Mouse (Mus musculus): ENCODE results near the gene Fabp3. TPM values are rescaled to one million over a fixed set of nuclear protein-coding genes. Genes with fewer than 3 reads are reported as not detected.

Fabp3 gene
- total and polyA plus RNA-seq, 3 experiments, result 0.60 TPM; not detected in 2

GRCm38 (mm10) chr4:130323607-130324006 lies 15.2 kb downstream of the Fabp3 start:
- Histone ChIP-seq H3K27ac (ENCODE audit: control insufficient read depth, low read depth, low read length) (peak overlapping the region; percentile 35; the same call in 1 of the 2 replicates), H3K36me3 (ENCODE audit: control insufficient read depth in 1 of 2, insufficient read depth in 2 of 2, low read length in 2 of 2) (peaks cover 3 to 13% of the 10 kb centered on the region in 2 experiments)
- no peak for TF ChIP-seq ZMIZ1 (IDR thresholded peaks at IDR 0.05; ENCODE audit: low read depth, low read length)
- no peak for TF ChIP-seq USF2 (IDR thresholded peaks at IDR 0.05; ENCODE audit: borderline replicate concordance in 1 of 2, insufficient read depth in 1 of 2, low read depth in 1 of 2, low read length in 2 of 2)
- TF ChIP-seq E2F4 (IDR thresholded peaks at IDR 0.05; ENCODE audit: borderline replicate concordance, low read depth, low read length), result no peak
- no peak for TF ChIP-seq MYC (IDR thresholded peaks at IDR 0.05; ENCODE audit: low read depth, low read length)
- no peak for TF ChIP-seq CHD2 (IDR thresholded peaks at IDR 0.05; ENCODE audit: low read length)
- no peak for TF ChIP-seq EP300 (IDR thresholded peaks at IDR 0.05; ENCODE audit: low read depth in 1 of 2, low read length in 2 of 2)
- TF ChIP-seq MAFK (IDR thresholded peaks at IDR 0.05; ENCODE audit: borderline replicate concordance, low read depth, low read length), result no peak
- no peak for TF ChIP-seq TBP (IDR thresholded peaks at IDR 0.05; ENCODE audit: low read depth, low read length)
- no peak for TF ChIP-seq TCF12 (IDR thresholded peaks at IDR 0.05; ENCODE audit: low read depth, low read length)
- no peak for TF ChIP-seq CHD1 (IDR thresholded peaks at IDR 0.05; ENCODE audit: low read depth, low read length)

DNA sequence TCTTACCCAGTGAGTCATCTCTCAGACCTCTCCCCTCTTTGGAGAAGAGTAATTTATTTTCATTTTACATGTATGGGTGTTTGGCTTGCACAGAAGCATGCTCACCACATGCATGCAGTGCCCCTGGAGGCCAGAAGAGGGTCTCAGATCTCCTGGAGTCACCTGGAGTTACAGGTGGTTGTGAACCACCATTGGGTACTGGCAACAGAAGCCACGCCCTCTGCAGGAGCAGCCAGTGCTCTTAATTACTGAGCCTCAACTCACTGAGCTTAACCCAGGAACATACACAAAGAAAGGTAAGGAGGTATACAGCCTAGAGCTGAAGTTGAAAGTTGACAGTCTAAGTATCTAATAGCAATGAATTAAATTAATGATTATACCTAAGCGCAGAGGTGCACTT lies 17.1 kb downstream of the Fabp3 start:
- H3K36me3 ChIP-seq (ENCODE audit: control insufficient read depth in 1 of 2, insufficient read depth in 2 of 2, low read length in 2 of 2), result peaks cover 3 to 13% of the 10 kb centered on the region in 2 experiments

More at GRCm38 (mm10) chr4:130323607-130324006, 15.2 kb downstream of the Fabp3 start:
- Histone ChIP-seq H3K27me3 (ENCODE audit: control insufficient read depth in 1 of 2, insufficient read depth in 2 of 2, low read length in 2 of 2) (no peaks in the 10 kb centered on the region), H3K9ac (ENCODE audit: control insufficient read depth, low read depth, low read length, poor library complexity, severe bottlenecking) (no peak overlapping the region), H3K79me2 (ENCODE audit: control insufficient read depth, insufficient read depth, low read length, poor library complexity) (no peaks in the 10 kb centered on the region), H3K4me1 (ENCODE audit: control insufficient read depth in 1 of 2, insufficient read depth in 2 of 2, low read length in 2 of 2) (peaks cover 7 to 13% of the 10 kb centered on the region in 2 experiments), H3K4me3 (ENCODE audit: control insufficient read depth in 1 of 2, insufficient read depth in 1 of 2, low read depth in 2 of 2, low read length in 2 of 2) (no peak overlapping the region), H3K9me3 (replicated peaks; ENCODE audit: insufficient read depth, low read length) (no peaks in the 10 kb centered on the region)
- DNase-seq (ENCODE audit: low read depth, low spot score), result no peak

GRCm38 (mm10) chr4:130327366-130327765 lies 19.0 kb downstream of the Fabp3 start:
- Histone ChIP-seq H3K9me3 (replicated peaks; ENCODE audit: insufficient read depth, low read length) (no peaks in the 10 kb centered on the region), H3K4me1 (ENCODE audit: control insufficient read depth in 1 of 2, insufficient read depth in 2 of 2, low read length in 2 of 2) (peaks cover 7 to 13% of the 10 kb centered on the region in 2 experiments), H3K27ac (ENCODE audit: control insufficient read depth, low read depth, low read length) (no peak overlapping the region), H3K9ac (ENCODE audit: control insufficient read depth, low read depth, low read length, poor library complexity, severe bottlenecking) (no peak overlapping the region), H3K36me3 (ENCODE audit: control insufficient read depth in 1 of 2, insufficient read depth in 2 of 2, low read length in 2 of 2) (peaks cover under 1 to 11% of the 10 kb centered on the region in 2 experiments), H3K79me2 (ENCODE audit: control insufficient read depth, insufficient read depth, low read length, poor library complexity) (no peaks in the 10 kb centered on the region), H3K4me3 (ENCODE audit: control insufficient read depth in 1 of 2, insufficient read depth in 1 of 2, low read depth in 2 of 2, low read length in 2 of 2) (no peak overlapping the region), H3K27me3 (ENCODE audit: control insufficient read depth in 1 of 2, insufficient read depth in 2 of 2, low read length in 2 of 2) (no peaks in the 10 kb centered on the region)
- TF ChIP-seq MEF2A (IDR thresholded peaks at IDR 0.05; ENCODE audit: extremely low read depth, insufficient replicate concordance, low read depth, low read length, poor library complexity, severe bottlenecking) (no peak), POLR2AphosphoS5 (IDR thresholded peaks at IDR 0.05; ENCODE audit: borderline replicate concordance, low read depth, low read length) (no peak), ETS1 (IDR thresholded peaks at IDR 0.05; ENCODE audit: low read depth, low read length) (no peak), MXI1 (IDR thresholded peaks at IDR 0.05; ENCODE audit: low read depth, low read length) (no peak), CTCF (IDR thresholded peaks at IDR 0.05 in 2 of 3, conservative IDR thresholded peaks at IDR 0.05 in 1 of 3; ENCODE audit: control insufficient read depth in 1 of 3, insufficient read depth in 1 of 3, low read depth in 2 of 3, low read length in 3 of 3, poor library complexity in 1 of 3, severe bottlenecking in 1 of 3) (no peak), POLR2AphosphoS2 (IDR thresholded peaks at IDR 0.05; ENCODE audit: low read length) (no peak), BHLHE40 (IDR thresholded peaks at IDR 0.05; ENCODE audit: borderline replicate concordance, low read depth, low read length) (no peak), JUND (IDR thresholded peaks at IDR 0.05; ENCODE audit: low read depth, low read length) (no peak), RCOR1 (IDR thresholded peaks at IDR 0.05; ENCODE audit: low read depth, low read length) (no peak), MYB (IDR thresholded peaks at IDR 0.05; ENCODE audit: low read depth, low read length) (no peak), SMC3 (IDR thresholded peaks at IDR 0.05; ENCODE audit: low read depth, low read length) (no peak), USF2 (IDR thresholded peaks at IDR 0.05; ENCODE audit: borderline replicate concordance in 1 of 2, insufficient read depth in 1 of 2, low read depth in 1 of 2, low read length in 2 of 2) (no peak), CHD2 (IDR thresholded peaks at IDR 0.05; ENCODE audit: low read length) (no peak), CHD1 (IDR thresholded peaks at IDR 0.05; ENCODE audit: low read depth, low read length) (no peak)
- DNase-seq (ENCODE audit: low read depth, low spot score), result no peak

More for the DNA sequence above, 17.1 kb downstream of the Fabp3 start:
- TF ChIP-seq CTCF (IDR thresholded peaks at IDR 0.05 in 2 of 3, conservative IDR thresholded peaks at IDR 0.05 in 1 of 3; ENCODE audit: control insufficient read depth in 1 of 3, insufficient read depth in 1 of 3, low read depth in 2 of 3, low read length in 3 of 3, poor library complexity in 1 of 3, severe bottlenecking in 1 of 3) (peak in 1 of 3 experiments; percentile 5; a peak in 1 of 6 replicates), RCOR1 (IDR thresholded peaks at IDR 0.05; ENCODE audit: low read depth, low read length) (no peak), NRF1 (IDR thresholded peaks at IDR 0.05; ENCODE audit: insufficient read depth, low read depth, low read length, poor library complexity, severe bottlenecking) (no peak), KAT2A (conservative IDR thresholded peaks at IDR 0.05; ENCODE audit: low read depth, low read length) (no peak)
- Histone ChIP-seq H3K79me2 (ENCODE audit: control insufficient read depth, insufficient read depth, low read length, poor library complexity) (no peaks in the 10 kb centered on the region), H3K9me3 (replicated peaks; ENCODE audit: insufficient read depth, low read length) (no peaks in the 10 kb centered on the region), H3K4me3 (ENCODE audit: control insufficient read depth in 1 of 2, insufficient read depth in 1 of 2, low read depth in 2 of 2, low read length in 2 of 2) (no peak overlapping the region), H3K9ac (ENCODE audit: control insufficient read depth, low read depth, low read length, poor library complexity, severe bottlenecking) (no peak overlapping the region), H3K27ac (ENCODE audit: control insufficient read depth, low read depth, low read length) (no peak overlapping the region), H3K4me1 (ENCODE audit: control insufficient read depth in 1 of 2, insufficient read depth in 2 of 2, low read length in 2 of 2) (peaks cover 7 to 13% of the 10 kb centered on the region in 2 experiments), H3K27me3 (ENCODE audit: control insufficient read depth in 1 of 2, insufficient read depth in 2 of 2, low read length in 2 of 2) (no peaks in the 10 kb centered on the region)
- DNase-seq (ENCODE audit: low read depth, low spot score), result no peak
